Mouse (Mus musculus) thymus, adult 2 months (tissue): ENCODE measurements around the gene Gm15217.

ENCODE experiments used
- CTCF ChIP-seq: fragments of 200-500 bp; IDR thresholded peaks from 2 replicates; pipeline ENCODE4 v1.5.1; 2012; ENCODE audit warnings: mild to moderate bottlenecking, control low read depth, low read length, moderate library complexity, borderline replicate concordance; ENCODE audit not compliant: control insufficient read depth, poor library complexity, insufficient read depth; ENCODE audit errors: extremely low read depth
- POLR2A ChIP-seq: fragments of 200-500 bp; IDR thresholded peaks from 2 replicates; pipeline ENCODE4 v1.6.1; 2012; ENCODE audit warnings: mild to moderate bottlenecking, low read length, control low read depth, moderate library complexity; ENCODE audit not compliant: control insufficient read depth, poor library complexity, insufficient read depth; ENCODE audit errors: extremely low read depth

DNA sequence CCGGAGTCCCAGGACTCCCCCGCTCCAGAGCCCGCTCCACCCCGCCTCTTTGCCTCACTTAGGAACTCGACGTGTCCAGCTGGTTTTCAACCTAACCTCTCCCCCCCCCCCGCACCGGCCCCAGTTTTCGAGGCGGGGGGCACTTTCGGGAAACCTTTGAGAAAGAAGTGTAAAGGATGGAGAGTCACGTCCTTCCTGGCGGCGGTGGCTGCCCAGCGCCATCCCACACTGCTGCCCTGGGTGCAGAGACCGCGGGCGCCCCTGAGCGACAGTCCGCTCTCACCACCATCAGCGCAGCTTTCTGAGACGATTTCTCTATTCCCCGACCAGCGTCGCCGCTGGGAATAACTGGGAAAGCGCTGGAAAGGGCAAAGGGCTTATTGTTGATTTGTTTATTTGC lies 9.4 kb downstream of the Gm15217 start:
- TF ChIP-seq CTCF (no peak), POLR2A (no peak)
